Mouse (Mus musculus): ENCODE measurements at regions not wholly inside any gene's neighbourhood (a gene's known extent, or its start where the extent isn't known, plus 50 kb on each side); places are given as distances from the start of the nearest gene placed in this dataset.

DNA sequence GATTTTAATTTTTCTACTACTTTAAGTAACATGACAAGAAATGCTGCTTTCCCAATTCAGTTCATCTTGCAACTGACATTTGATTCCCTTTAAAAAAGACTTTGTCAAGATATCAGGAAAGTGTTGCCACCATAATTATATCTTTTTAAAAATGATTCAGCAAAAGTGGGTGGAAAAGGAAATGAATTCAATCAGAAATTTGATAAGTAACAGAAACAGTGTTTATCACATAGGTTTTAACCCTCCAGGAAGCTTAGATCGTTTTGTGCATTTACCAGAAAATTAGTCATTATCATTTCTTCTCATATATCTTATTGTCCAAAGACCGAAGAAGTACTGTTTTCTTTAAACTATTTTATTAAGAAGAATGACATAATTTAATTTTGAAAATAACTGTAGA, 441.0 kb downstream of the Htr1b start:
- DNase-seq (ENCODE audit: low spot score) (no peak), ATAC-seq (ENCODE audit: insufficient read depth, low FRiP score, low TSS enrichment) (no peak)
- Histone ChIP-seq H3K27ac (ENCODE audit: low read depth, low read length) (no peak overlapping the region), H3K27me3 (ENCODE audit: control insufficient read depth, insufficient read depth, low read length) (no peaks in the 10 kb centered on the region), H3K9ac (ENCODE audit: low read length) (no peak overlapping the region), H3K9me3 (ENCODE audit: control insufficient read depth, low read length) (no peaks in the 10 kb centered on the region), H3K4me3 (ENCODE audit: low read depth, low read length) (no peak overlapping the region), H3K36me3 (ENCODE audit: control insufficient read depth, insufficient read depth, low read length) (no peaks in the 10 kb centered on the region), H3K4me1 (ENCODE audit: control insufficient read depth, insufficient read depth, low read length) (no peaks in the 10 kb centered on the region), H3K4me2 (ENCODE audit: low read depth) (no peak overlapping the region)
- WGBS, result 84% methylated on average over 2 of the region's 2 CpGs

Data from neural tube, embryonic 11.5 days (tissue).